Mouse (Mus musculus) hindbrain, embryonic 11.5 days (tissue): ENCODE results near the gene Mcur1. TPM values are rescaled to one million over a fixed set of nuclear protein-coding genes. Genes with fewer than 3 reads are reported as not detected.

ENCODE experiments used
- ATAC-seq: fragments of 200-750 bp; cut with Nextera tagmentation; 2 replicates; pipeline ENCODE4 v1.8.0; 2017; ENCODE audit warnings: mild to moderate bottlenecking, moderate TSS enrichment, moderate library complexity; ENCODE audit not compliant: low FRiP score
- DNase-seq: peaks from one replicate; pipeline ENCODE4 v3.0.0-alpha.2; 2015; ENCODE audit warnings: low spot score
- H3K27ac ChIP-seq: fragments of 300-500 bp; sonication (generic); 2 replicates; pipeline ENCODE4 v1.5.1; 2014; ENCODE audit warnings: mild to moderate bottlenecking, low read depth, low read length
- H3K27me3 ChIP-seq: fragments of 300-500 bp; sonication (generic); 2 replicates; pipeline ENCODE4 v1.6.1; 2014; ENCODE audit warnings: mild to moderate bottlenecking, low read length, moderate library complexity, mixed read lengths; ENCODE audit not compliant: control insufficient read depth, insufficient read depth
- H3K36me3 ChIP-seq: fragments of 300-500 bp; sonication (generic); 2 replicates; pipeline ENCODE4 v1.6.1; 2014; ENCODE audit warnings: mild to moderate bottlenecking, low read length, moderate library complexity, mixed read lengths; ENCODE audit not compliant: control insufficient read depth, insufficient read depth
- H3K4me1 ChIP-seq: fragments of 300-500 bp; sonication (generic); replicated peaks from 2 replicates; pipeline ENCODE4 v1.6.1; 2014; ENCODE audit warnings: low read length, mixed read lengths; ENCODE audit not compliant: control insufficient read depth, insufficient read depth
- H3K4me2 ChIP-seq: fragments of 300-500 bp; sonication (generic); replicated peaks from 2 replicates; pipeline ENCODE4 v1.6.1; 2014; ENCODE audit warnings: mild to moderate bottlenecking, low read depth, low read length
- H3K4me3 ChIP-seq: fragments of 300-500 bp; sonication (generic); 2 replicates; pipeline ENCODE4 v1.5.1; 2014; ENCODE audit warnings: low read depth, low read length
- H3K9ac ChIP-seq: fragments of 300-500 bp; sonication (generic); 2 replicates; pipeline ENCODE4 v1.6.1; 2014; ENCODE audit warnings: low read depth, low read length
- H3K9me3 ChIP-seq: fragments of 300-500 bp; sonication (generic); 2 replicates; pipeline ENCODE4 v1.6.1; 2016; ENCODE audit warnings: low read length; ENCODE audit not compliant: control insufficient read depth
- WGBS: fragments of 180-500 bp; shearing (Covaris S2); extraction: QIAGEN DNeasy Blood & Tissue Kit; methylation state at CpG from one replicate; pipeline ENCODE4 v1.1.7; 2014; 5-methylcytosine and 5-hydroxymethylcytosine counted together
- polyA plus RNA-seq: library from polyadenylated mRNA; unstranded; fragments of >200 nt; fragmentation: Nextera tagmentation; extraction: Ambion mirVana; gene quantifications from 2 replicates; pipeline ENCODE4 v1.2.1, GENCODE M21; 2014

Gene Mcur1
- polyA plus RNA-seq, 1 experiment from 2014 or later = 10.8 TPM

GRCm38 (mm10) chr13:43546861-43547260 is 13.1 kb downstream of the Mcur1 start:
- H3K27me3 ChIP-seq = no peaks in the 10 kb centered on the region
- H3K27ac ChIP-seq = no peak overlapping the region
- H3K4me2 ChIP-seq = no peak overlapping the region
- peaks cover 3% of the 10 kb centered on the region; the same call in 1 of the 2 replicates for H3K36me3 ChIP-seq
- H3K4me1 ChIP-seq = no peaks in the 10 kb centered on the region
- peak; percentile 86 for DNase-seq
- 40% methylated on average over 3 of the region's 3 CpGs for WGBS
- H3K9ac ChIP-seq = no peak overlapping the region
- H3K9me3 ChIP-seq = no peaks in the 10 kb centered on the region
- ATAC-seq = no peak
- no peak overlapping the region for H3K4me3 ChIP-seq

- DNase-seq (no peak), ATAC-seq (no peak)
- no peak overlapping the region for H3K4me2 ChIP-seq
- no peaks in the 10 kb centered on the region for H3K4me1 ChIP-seq
- no peaks in the 10 kb centered on the region for H3K9me3 ChIP-seq
- no peak overlapping the region for H3K27ac ChIP-seq
- no peak overlapping the region for H3K4me3 ChIP-seq
- H3K36me3 ChIP-seq = no peaks in the 10 kb centered on the region
- no peaks in the 10 kb centered on the region for H3K27me3 ChIP-seq
- H3K9ac ChIP-seq = no peak overlapping the region
- WGBS = 94% methylated on average over 14 of the region's 14 CpGs
Measured at GRCm38 (mm10) chr13:43540205-43540815, 19.7 kb downstream of the Mcur1 start.

- WGBS = 93% methylated on average over 3 of the region's 3 CpGs
- H3K27ac ChIP-seq = no peak overlapping the region
- H3K4me1 ChIP-seq = no peaks in the 10 kb centered on the region
- no peaks in the 10 kb centered on the region for H3K27me3 ChIP-seq
- no peaks in the 10 kb centered on the region for H3K9me3 ChIP-seq
- DNase-seq (no peak), ATAC-seq (no peak)
- no peak overlapping the region for H3K4me2 ChIP-seq
- H3K36me3 ChIP-seq = no peaks in the 10 kb centered on the region
- H3K4me3 ChIP-seq = no peak overlapping the region
- H3K9ac ChIP-seq = no peak overlapping the region
Measured at GRCm38 (mm10) chr13:43539409-43539808, 20.6 kb downstream of the Mcur1 start.

- 68% methylated on average over 6 of the region's 6 CpGs for WGBS
- Histone ChIP-seq H3K27ac (no peak overlapping the region), H3K4me2 (no peak overlapping the region), H3K36me3 (no peaks in the 10 kb centered on the region), H3K27me3 (no peaks in the 10 kb centered on the region), H3K9me3 (no peaks in the 10 kb centered on the region), H3K4me3 (no peak overlapping the region), H3K4me1 (no peaks in the 10 kb centered on the region), H3K9ac (no peak overlapping the region)
- no peak for DNase-seq
- no peak for ATAC-seq
Measured at GRCm38 (mm10) chr13:43537854-43538253, 22.1 kb downstream of the Mcur1 start.

- Histone ChIP-seq H3K9me3 (no peaks in the 10 kb centered on the region), H3K4me1 (peaks cover 6% of the 10 kb centered on the region; the same call in 1 of the 2 replicates), H3K27me3 (no peaks in the 10 kb centered on the region), H3K27ac (no peak overlapping the region), H3K9ac (no peak overlapping the region), H3K36me3 (no peaks in the 10 kb centered on the region), H3K4me2 (no peak overlapping the region), H3K4me3 (no peak overlapping the region)
- WGBS = 77% methylated on average over 4 of the region's 4 CpGs
- DNase-seq (no peak), ATAC-seq (no peak)
Measured at GRCm38 (mm10) chr13:43534015-43534414, 26.0 kb downstream of the Mcur1 start.

GRCm38 (mm10) chr13:43530832-43531693 is 28.9 kb downstream of the Mcur1 start:
- peak; percentile 84 for DNase-seq
- H3K36me3 ChIP-seq = no peaks in the 10 kb centered on the region
- 15% methylated on average over 13 of the region's 13 CpGs for WGBS
- H3K4me1 ChIP-seq = peaks cover 6% of the 10 kb centered on the region; the same call in 1 of the 2 replicates
- peak; percentile 94 for ATAC-seq
- peak overlapping the region; percentile 1; the same call in 1 of the 2 replicates for H3K9ac ChIP-seq
- H3K27ac ChIP-seq = peak overlapping the region; percentile 84
- H3K27me3 ChIP-seq = no peaks in the 10 kb centered on the region
- H3K9me3 ChIP-seq = no peaks in the 10 kb centered on the region
- H3K4me3 ChIP-seq = 0 out of 2 replicates have a peak overlapping the region, but pooled peaks have one; percentile 3
- peak overlapping the region; percentile 26; the same call in 1 of the 2 replicates for H3K4me2 ChIP-seq

GRCm38 (mm10) chr13:43530129-43530831 is 29.7 kb downstream of the Mcur1 start:
- Histone ChIP-seq H3K4me2 (no peak overlapping the region), H3K27ac (peak overlapping the region; percentile 84; the same call in 1 of the 2 replicates), H3K9me3 (no peaks in the 10 kb centered on the region), H3K9ac (no peak overlapping the region), H3K36me3 (no peaks in the 10 kb centered on the region), H3K4me3 (no peak overlapping the region), H3K27me3 (no peaks in the 10 kb centered on the region), H3K4me1 (peaks cover 6% of the 10 kb centered on the region; the same call in 1 of the 2 replicates)
- WGBS = 64% methylated on average over 14 of the region's 14 CpGs
- ATAC-seq (no peak), DNase-seq (peak; percentile 27)

- no peaks in the 10 kb centered on the region for H3K27me3 ChIP-seq
- DNase-seq (no peak), ATAC-seq (no peak)
- no peaks in the 10 kb centered on the region for H3K9me3 ChIP-seq
- H3K4me3 ChIP-seq = no peak overlapping the region
- no peak overlapping the region for H3K4me2 ChIP-seq
- 78% methylated on average over 5 of the region's 5 CpGs for WGBS
- H3K9ac ChIP-seq = no peak overlapping the region
- no peaks in the 10 kb centered on the region for H3K36me3 ChIP-seq
- 0 out of 2 replicates have a peak, but pooled peaks cover 4% of the 10 kb centered on the region for H3K4me1 ChIP-seq
- no peak overlapping the region for H3K27ac ChIP-seq
Measured at GRCm38 (mm10) chr13:43526289-43526688, 33.7 kb downstream of the Mcur1 start.
